Mouse (Mus musculus) liver, embryonic 16.5 days (tissue): ENCODE measurements around the gene Cst11. TPM values are rescaled to one million over a fixed set of nuclear protein-coding genes. Genes with fewer than 3 reads are reported as not detected.
"Not testable (repeated sequence)": the region's sequence is repeated elsewhere in the genome, so short reads cannot be mapped to it uniquely, and the experiment has no call there.

ENCODE experiments used
- ATAC-seq: fragments of 200-750 bp; cut with Nextera tagmentation; 2 replicates; pipeline ENCODE4 v1.8.0; 2017; ENCODE audit warnings: low read depth, mild to moderate bottlenecking, moderate number of reproducible peaks, moderate library complexity
- H3K27ac ChIP-seq: fragments of 300-500 bp; sonication (generic); 2 replicates; pipeline ENCODE4 v1.5.1; 2014; ENCODE audit warnings: mild to moderate bottlenecking, low read length
- H3K27me3 ChIP-seq: fragments of 300-500 bp; sonication (generic); 2 replicates; pipeline ENCODE4 v1.6.1; 2014; ENCODE audit warnings: low read depth, low read length, mixed read lengths; ENCODE audit not compliant: control insufficient read depth, insufficient read depth
- H3K36me3 ChIP-seq: fragments of 300-500 bp; sonication (generic); 2 replicates; pipeline ENCODE4 v1.6.1; 2014; ENCODE audit warnings: mild to moderate bottlenecking; ENCODE audit not compliant: control insufficient read depth, insufficient read depth
- H3K4me1 ChIP-seq: fragments of 300-500 bp; sonication (generic); 2 replicates; pipeline ENCODE4 v1.6.1; 2014; ENCODE audit warnings: low read depth, low read length, mixed read lengths; ENCODE audit not compliant: control insufficient read depth
- H3K4me2 ChIP-seq: fragments of 300-500 bp; sonication (generic); 2 replicates; pipeline ENCODE4 v1.6.1; 2014; ENCODE audit warnings: low read depth, low read length, mixed read lengths
- H3K4me3 ChIP-seq: fragments of 300-500 bp; sonication (generic); 2 replicates; pipeline ENCODE4 v1.5.1; 2014; ENCODE audit warnings: low read depth, mild to moderate bottlenecking, low read length
- H3K9ac ChIP-seq: fragments of 300-500 bp; sonication (generic); 2 replicates; pipeline ENCODE4 v1.6.1; 2014; ENCODE audit warnings: low read depth, low read length
- H3K9me3 ChIP-seq: fragments of 300-500 bp; sonication (generic); replicated peaks from 2 replicates; pipeline ENCODE4 v1.6.1; 2016; ENCODE audit warnings: low read length; ENCODE audit not compliant: control insufficient read depth
- WGBS: fragments of 180-500 bp; shearing (Covaris S2); extraction: QIAGEN DNeasy Blood & Tissue Kit; methylation state at CpG from one replicate; pipeline ENCODE4 v1.1.7; 2014; ENCODE audit not compliant: insufficient replicate concordance; 5-methylcytosine and 5-hydroxymethylcytosine counted together
- polyA plus RNA-seq: library from polyadenylated mRNA; unstranded; fragments of >200 nt; fragmentation: Nextera tagmentation; extraction: Ambion mirVana; gene quantifications from 2 replicates; pipeline ENCODE4 v1.2.1, GENCODE M21; 2015

The Cst11 gene
- polyA plus RNA-seq: not detected in 2 replicates

DNA sequence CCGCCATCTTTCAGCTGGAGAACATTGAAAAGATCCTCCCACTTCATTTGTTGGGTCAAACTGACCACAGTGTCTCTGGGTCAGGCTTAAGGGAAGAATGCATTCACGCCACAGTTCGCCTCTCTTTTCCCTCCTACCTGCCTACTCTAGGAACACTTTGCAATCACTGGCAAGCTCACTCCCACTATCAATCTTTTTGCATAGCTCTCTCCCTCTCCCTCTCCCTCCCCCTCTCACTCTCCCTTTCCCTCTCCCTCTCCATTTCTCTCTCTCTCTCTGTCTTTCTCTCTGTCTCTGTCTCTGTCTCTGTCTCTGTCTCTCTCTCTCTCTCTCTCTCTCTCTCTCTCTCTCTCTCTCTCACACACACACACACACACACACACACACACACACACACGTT lies at the start of gene Cst11:
Cst11 (minus strand) TSS at position 101 of the 400 bp plus-strand sequence.
- ATAC-seq, H3K36me3 ChIP-seq, H3K27me3 ChIP-seq, H3K4me2 ChIP-seq, H3K4me1 ChIP-seq, H3K9ac ChIP-seq, H3K9me3 ChIP-seq, H3K4me3 ChIP-seq, H3K27ac ChIP-seq: not testable (repeated sequence)
- 66% methylated on average over 4 of the region's 4 CpGs for WGBS

DNA sequence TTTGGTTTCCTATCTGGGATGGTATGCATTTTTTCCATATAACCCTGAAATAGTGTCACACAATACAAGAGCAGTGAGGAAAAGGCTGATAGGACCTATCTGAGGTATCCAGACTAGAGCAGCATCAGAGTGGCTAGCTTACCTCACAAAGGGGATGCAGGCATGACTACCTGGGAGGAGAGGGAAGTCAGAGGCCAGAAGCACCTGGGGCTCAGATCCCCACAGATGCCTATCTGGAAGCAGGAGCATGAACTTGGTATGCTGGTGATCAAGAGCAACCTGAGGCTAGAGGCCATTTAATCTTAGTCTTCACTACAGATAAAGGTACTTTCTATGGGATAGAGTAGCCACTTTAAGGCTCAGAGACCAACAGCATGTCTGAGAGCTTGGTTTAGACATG lies 48.6 kb upstream of the Cst11 start, which contains the start of gene Cst13:
Cst13 (plus strand) TSS at position 173 of the 400 bp plus-strand sequence.
- Histone ChIP-seq H3K4me3 (no peak within 1 kb of the TSS), H3K27me3 (no peaks in the 10 kb centered on the region), H3K27ac (no peak within 1 kb of the TSS), H3K4me2 (no peak within 1 kb of the TSS), H3K36me3 (no peaks in the 10 kb centered on the region), H3K9ac (no peak within 1 kb of the TSS), H3K4me1 (no peaks in the 10 kb centered on the region), H3K9me3 (no peaks in the 10 kb centered on the region)
- no peak for ATAC-seq

DNA sequence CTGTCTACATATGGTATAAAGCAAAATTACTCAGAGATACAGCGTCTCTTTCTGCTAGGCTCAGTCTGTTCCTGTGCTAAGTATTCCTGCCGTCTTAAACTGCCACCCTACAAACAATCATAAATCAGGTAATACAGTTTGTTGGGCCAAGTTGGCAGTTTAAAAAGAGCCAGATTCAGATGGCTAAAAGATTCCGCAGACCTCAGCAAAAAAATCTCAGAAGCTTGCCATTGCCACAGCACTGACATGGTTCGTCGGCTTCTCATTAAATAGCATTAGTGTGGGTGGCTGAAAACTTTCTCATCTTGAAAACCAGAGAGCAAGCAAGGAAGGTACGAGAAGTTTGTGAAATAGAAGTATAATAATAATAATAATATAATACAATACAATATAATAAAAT lies 35.4 kb upstream of the Cst11 start:
- Histone ChIP-seq H3K9me3 (no peaks in the 10 kb centered on the region), H3K4me2 (no peak overlapping the region), H3K9ac (no peak overlapping the region), H3K27me3 (no peaks in the 10 kb centered on the region), H3K4me1 (no peaks in the 10 kb centered on the region), H3K36me3 (no peaks in the 10 kb centered on the region), H3K27ac (no peak overlapping the region), H3K4me3 (no peak overlapping the region)
- 58% methylated on average over 6 of the region's 6 CpGs for WGBS
- ATAC-seq: no peak

DNA sequence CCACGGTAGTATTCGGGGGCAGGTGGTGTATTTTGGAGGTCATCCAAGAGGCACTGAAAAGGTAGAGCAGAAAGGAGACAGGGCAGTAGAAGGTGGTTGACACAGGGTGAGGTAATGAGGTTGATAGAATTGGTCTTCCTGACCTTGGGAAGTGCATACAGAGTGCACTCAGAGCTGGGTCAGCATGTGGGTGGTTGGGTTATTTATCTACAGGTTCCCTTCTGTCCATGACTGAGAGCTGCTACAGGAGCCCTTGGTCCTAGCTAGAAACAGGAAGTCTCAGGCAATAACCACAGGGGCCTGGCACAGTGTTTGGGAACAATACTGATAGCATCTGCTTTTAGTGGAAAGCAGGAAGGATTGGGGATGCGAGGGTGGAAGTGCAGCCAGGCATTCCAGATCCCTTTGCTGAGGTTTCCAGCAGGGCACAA lies 30.2 kb upstream of the Cst11 start:
- Histone ChIP-seq H3K27me3 (no peaks in the 10 kb centered on the region), H3K9ac (no peak overlapping the region), H3K4me2 (no peak overlapping the region), H3K4me1 (no peaks in the 10 kb centered on the region), H3K36me3 (no peaks in the 10 kb centered on the region), H3K27ac (no peak overlapping the region), H3K9me3 (no peaks in the 10 kb centered on the region), H3K4me3 (no peak overlapping the region)
- peak; percentile 75 for ATAC-seq
- 11% methylated on average over 3 of the region's 3 CpGs for WGBS

DNA sequence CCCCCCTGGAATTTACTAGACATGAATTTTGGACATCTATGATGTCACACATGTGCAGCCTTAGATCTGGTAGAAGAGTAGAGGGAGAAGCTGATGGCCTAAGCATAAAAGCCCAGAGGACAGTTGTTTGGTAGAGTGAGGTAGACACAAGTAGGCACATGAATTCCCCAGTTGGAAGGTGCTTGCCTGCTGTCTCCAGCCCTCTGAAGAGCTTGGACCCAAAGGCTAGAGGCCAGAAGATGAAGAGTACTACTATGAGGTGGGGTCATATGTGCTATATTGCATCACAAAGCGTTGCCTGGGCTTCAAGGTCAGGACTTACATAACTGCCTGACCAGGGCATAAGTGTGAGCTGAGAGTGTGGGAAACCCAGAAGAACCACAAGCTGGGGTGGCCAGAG lies 27.2 kb upstream of the Cst11 start, which contains the start of gene Cst8:
Cst8 (plus strand) TSS at position 301 of the 400 bp plus-strand sequence.
- Histone ChIP-seq H3K4me2 (no peak within 1 kb of the TSS), H3K36me3 (no peaks in the 10 kb centered on the region), H3K4me1 (no peaks in the 10 kb centered on the region), H3K4me3 (no peak within 1 kb of the TSS), H3K27ac (no peak within 1 kb of the TSS), H3K9me3 (no peaks in the 10 kb centered on the region), H3K27me3 (no peaks in the 10 kb centered on the region), H3K9ac (no peak within 1 kb of the TSS)
- ATAC-seq: no peak
- 50% methylated on average over 1 of the region's 1 CpGs for WGBS

DNA sequence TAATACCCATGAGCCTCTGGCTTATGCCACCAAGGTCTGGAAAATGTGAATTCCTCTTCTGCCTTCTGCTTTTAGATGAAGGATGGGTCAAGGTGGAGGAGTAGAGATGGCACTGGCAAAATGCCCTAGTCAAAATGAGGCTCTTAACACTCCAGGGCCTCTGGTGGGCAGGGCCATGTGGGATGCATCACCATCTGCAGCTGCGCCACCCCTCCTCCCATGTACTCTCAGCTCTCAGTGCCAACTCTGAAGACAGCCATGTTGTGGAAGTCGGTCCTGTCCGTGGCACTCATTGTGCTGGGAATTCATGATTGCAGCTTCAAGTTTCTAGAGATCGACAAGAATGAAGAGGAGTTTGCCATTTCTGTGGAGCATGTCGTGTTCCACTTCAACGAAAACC lies 17.8 kb upstream of the Cst11 start, which contains the start of gene Cst12:
Cst12 (plus strand) TSS at position 220 of the 400 bp plus-strand sequence.
- no peaks in the 10 kb centered on the region for H3K9me3 ChIP-seq
- no peaks in the 10 kb centered on the region for H3K4me1 ChIP-seq
- H3K4me2 ChIP-seq: no peak within 1 kb of the TSS
- H3K36me3 ChIP-seq: no peaks in the 10 kb centered on the region
- no peak within 1 kb of the TSS for H3K27ac ChIP-seq
- 75% methylated on average over 6 of the region's 6 CpGs for WGBS
- H3K9ac ChIP-seq: no peak within 1 kb of the TSS
- no peaks in the 10 kb centered on the region for H3K27me3 ChIP-seq
- H3K4me3 ChIP-seq: no peak within 1 kb of the TSS
- no peak for ATAC-seq

DNA sequence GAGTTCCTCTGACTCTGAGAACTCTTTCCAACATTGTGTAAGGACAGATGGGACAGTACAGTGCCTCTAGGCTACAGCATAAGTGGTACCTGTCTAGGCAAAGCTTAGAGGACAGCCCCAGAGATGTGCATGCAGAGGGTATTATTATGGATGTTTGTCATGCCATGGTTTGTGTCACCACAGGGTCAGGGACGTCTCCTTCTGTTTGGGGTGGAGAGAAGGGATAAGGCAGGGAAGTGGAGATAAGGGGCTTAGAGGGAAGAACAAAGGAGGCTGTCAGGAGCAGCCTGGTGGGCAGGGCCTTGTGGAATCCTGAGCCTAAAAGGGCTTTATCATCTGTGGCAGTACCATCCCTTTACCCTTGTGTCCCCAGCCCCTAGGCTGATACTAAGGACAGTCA lies 10.4 kb upstream of the Cst11 start, which contains the start of gene 8030411F24Rik:
8030411F24Rik (plus strand) TSS at position 301 of the 400 bp plus-strand sequence.
- Histone ChIP-seq H3K4me1 (no peaks in the 10 kb centered on the region), H3K27ac (no peak within 1 kb of the TSS), H3K27me3 (no peaks in the 10 kb centered on the region), H3K36me3 (no peaks in the 10 kb centered on the region), H3K4me3 (no peak within 1 kb of the TSS), H3K4me2 (no peak within 1 kb of the TSS), H3K9me3 (no peaks in the 10 kb centered on the region), H3K9ac (no peak within 1 kb of the TSS)
- ATAC-seq: no peak
- 10% methylated on average over 1 of the region's 1 CpGs for WGBS

DNA sequence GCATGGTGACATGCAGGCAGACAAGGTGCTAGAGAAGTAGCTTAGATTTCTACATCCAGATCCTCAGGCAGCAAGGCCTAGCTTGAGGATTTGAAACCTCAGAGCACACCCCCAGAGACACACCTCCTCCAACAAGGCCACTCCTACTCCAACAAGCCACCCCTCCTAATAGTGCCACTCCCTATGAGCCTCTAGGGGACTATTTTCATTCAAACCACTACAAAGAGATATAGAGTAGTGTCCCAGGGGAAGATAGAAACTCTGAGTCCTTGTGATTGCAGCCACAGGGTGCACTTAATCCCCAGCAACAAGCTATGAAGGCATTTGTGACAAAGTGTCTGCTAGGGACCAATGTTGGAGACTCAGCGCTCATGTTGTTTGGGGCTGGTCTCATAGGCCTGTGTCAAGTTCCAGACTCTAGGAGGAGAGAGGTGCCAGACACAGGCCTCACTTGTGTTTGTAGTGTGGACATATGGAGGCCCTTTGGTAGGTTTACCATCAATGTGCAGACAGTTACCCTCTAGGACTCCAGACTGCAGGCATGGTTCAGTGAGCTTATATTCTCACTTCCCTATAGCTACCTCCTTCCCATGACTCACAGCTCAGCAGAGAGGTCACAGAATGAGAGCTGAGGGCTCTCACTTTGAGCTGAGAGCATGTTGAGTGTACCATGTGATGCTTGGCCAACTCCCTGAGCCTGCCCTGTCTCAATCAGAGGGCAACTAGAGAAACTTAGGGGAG lies 7.5 kb downstream of the Cst11 start:
- Histone ChIP-seq H3K4me2 (no peak overlapping the region), H3K4me1 (no peaks in the 10 kb centered on the region), H3K36me3 (no peaks in the 10 kb centered on the region), H3K27ac (no peak overlapping the region), H3K4me3 (no peak overlapping the region), H3K9me3 (no peaks in the 10 kb centered on the region), H3K27me3 (no peaks in the 10 kb centered on the region), H3K9ac (no peak overlapping the region)
- peak; percentile 11; the same call in 1 of the 2 replicates for ATAC-seq
- WGBS: 80% methylated on average over 1 of the region's 1 CpGs

DNA sequence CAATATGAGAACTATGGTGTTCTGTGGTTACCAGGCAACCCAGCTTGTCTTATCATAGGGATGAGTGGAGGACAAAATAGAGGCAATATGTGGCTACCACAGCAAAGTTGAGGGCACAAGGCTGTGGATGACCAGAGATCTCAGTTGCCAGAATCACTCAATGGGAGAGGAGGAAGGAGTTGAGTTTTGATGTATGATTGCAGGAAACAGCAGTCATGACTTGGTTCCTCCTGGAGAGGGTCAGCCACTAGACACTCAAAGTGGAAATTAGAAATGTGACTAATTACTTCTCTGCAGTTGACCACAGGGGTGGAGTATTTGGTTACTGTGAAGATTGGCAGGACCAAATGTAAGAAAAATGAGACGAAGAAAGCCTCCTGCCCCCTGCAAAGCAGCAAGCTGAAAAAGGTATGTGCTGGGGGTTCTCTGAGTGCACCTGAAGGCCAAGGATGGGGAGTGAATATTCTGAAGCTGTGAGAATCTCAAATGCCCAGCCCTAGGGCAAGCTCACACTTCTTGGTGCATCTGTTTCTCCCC lies 16.9 kb downstream of the Cst11 start:
- Histone ChIP-seq H3K4me3 (no peak overlapping the region), H3K9me3 (no peaks in the 10 kb centered on the region), H3K9ac (no peak overlapping the region), H3K4me1 (no peaks in the 10 kb centered on the region), H3K27ac (no peak overlapping the region), H3K4me2 (no peak overlapping the region), H3K27me3 (no peaks in the 10 kb centered on the region), H3K36me3 (no peaks in the 10 kb centered on the region)
- 21% methylated on average over 1 of the region's 1 CpGs for WGBS
- ATAC-seq: no peak
